Mouse (Mus musculus) CD4-positive, CD25-positive, alpha-beta regulatory T cell (primary cell): ENCODE results near the gene Ly6g5b. TPM values are rescaled to one million over a fixed set of nuclear protein-coding genes. Genes with fewer than 3 reads are reported as not detected.

Experiments used
- polyA plus RNA-seq: library from polyadenylated mRNA; unstranded; fragments of 100-300 nt; shearing (Covaris generic); gene quantifications from one replicate; pipeline ENCODE4 v1.2.1, GENCODE M21; 2017

Ly6g5b gene
- 1.1 TPM for polyA plus RNA-seq

GRCm38 (mm10) chr17:35115046-35116019 lies at the start of gene Ly6g5b:
Gene Ly6g5b, minus strand, starts transcription at chr17:35115428.

GRCm38 (mm10) chr17:35134801-35135590 lies 19.8 kb upstream of the Ly6g5b start, which contains the start of gene Bag6:
Gene Bag6, plus strand, starts transcription at chr17:35135178.

GRCm38 (mm10) chr17:35131500-35132173 lies 16.4 kb upstream of the Ly6g5b start, which contains the start of gene Apom:
Gene Apom, minus strand, starts transcription at chr17:35132050.

GRCm38 (mm10) chr17:35126206-35126611 lies 11.0 kb upstream of the Ly6g5b start, which contains the start of gene D17H6S53E:
Gene D17H6S53E, plus strand, starts transcription at chr17:35126373.

GRCm38 (mm10) chr17:35121871-35122303 lies 6.7 kb upstream of the Ly6g5b start, which contains the start of gene Csnk2b:
Gene Csnk2b, minus strand, starts transcription at chr17:35122053.

GRCm38 (mm10) chr17:35121143-35121799 lies 6.0 kb upstream of the Ly6g5b start, which contains the start of gene Gpank1:
Gene Gpank1, plus strand, starts transcription at chr17:35121455.

GRCm38 (mm10) chr17:35108097-35108496 lies 7.1 kb downstream of the Ly6g5b start, which contains the start of gene Ly6g5c:
Gene Ly6g5c, plus strand, starts transcription at chr17:35108279.

GRCm38 (mm10) chr17:35088825-35089644 lies 26.2 kb downstream of the Ly6g5b start, which contains the start of gene Abhd16a:
Gene Abhd16a, plus strand, starts transcription at chr17:35089263.

GRCm38 (mm10) chr17:35085208-35085865 lies 29.9 kb downstream of the Ly6g5b start, which contains the start of gene Ly6g6f:
Gene Ly6g6f, minus strand, starts transcription at chr17:35085610.

GRCm38 (mm10) chr17:35077786-35078233 lies 37.4 kb downstream of the Ly6g5b start, which contains the start of gene Ly6g6d:
Gene Ly6g6d, minus strand, starts transcription at chr17:35078065.

GRCm38 (mm10) chr17:35076507-35077176 lies 38.6 kb downstream of the Ly6g5b start, which contains the start of gene Ly6g6e:
Gene Ly6g6e, plus strand, starts transcription at chr17:35076902.

GRCm38 (mm10) chr17:35066084-35066483 lies 49.1 kb downstream of the Ly6g5b start, which contains the start of gene Mpig6b:
Gene Mpig6b, minus strand, starts transcription at chr17:35066184.

GRCm38 (mm10) chr17:35064951-35065947 lies 50.0 kb downstream of the Ly6g5b start, which contains the start of gene Ly6g6c:
Gene Ly6g6c, plus strand, starts transcription at chr17:35065388.

